Mouse (Mus musculus): ENCODE results near the gene Slain1. TPM values are rescaled to one million over a fixed set of nuclear protein-coding genes. Genes with fewer than 3 reads are reported as not detected.

The Slain1 gene
- 10 to 100 TPM; 51.1 to 62.7 (median 58.6) TPM for total RNA-seq (2022)

GRCm38 (mm10) chr14:103649896-103650334 lies at the start of gene Slain1:
TSS of gene Slain1 (plus strand) at chr14:103650228.
- peak; percentile 87 to 88 for DNase-seq (ENCODE audit: low spot score in 2 of 2)

- DNase-seq (ENCODE audit: low spot score in 2 of 2): no peak
These were observed 42.0 kb upstream of the Slain1 start for GRCm38 (mm10) chr14:103608063-103608462.

- no peak for DNase-seq (ENCODE audit: low spot score in 2 of 2)
These were observed 36.3 kb upstream of the Slain1 start for GRCm38 (mm10) chr14:103613573-103614271.

- DNase-seq (ENCODE audit: low spot score in 2 of 2): no peak
These were observed 35.8 kb upstream of the Slain1 start for GRCm38 (mm10) chr14:103614272-103614587.

GRCm38 (mm10) chr14:103619756-103620155 lies 30.3 kb upstream of the Slain1 start:
- DNase-seq (ENCODE audit: low spot score in 2 of 2): no peak

- no peak for DNase-seq (ENCODE audit: low spot score in 2 of 2)
These were observed 28.8 kb upstream of the Slain1 start for GRCm38 (mm10) chr14:103621207-103621606.

GRCm38 (mm10) chr14:103626100-103626499 lies 23.9 kb upstream of the Slain1 start:
- no peak for DNase-seq (ENCODE audit: low spot score in 2 of 2)

- no peak for DNase-seq (ENCODE audit: low spot score in 2 of 2)
These were observed 20.2 kb upstream of the Slain1 start for GRCm38 (mm10) chr14:103629639-103630364.

GRCm38 (mm10) chr14:103630545-103630944 lies 19.5 kb upstream of the Slain1 start:
- peak in 1 of 2 experiments; percentile 10 for DNase-seq (ENCODE audit: low spot score in 2 of 2)

GRCm38 (mm10) chr14:103643933-103644332 lies 6.1 kb upstream of the Slain1 start:
- DNase-seq (ENCODE audit: low spot score in 2 of 2): no peak

- no peak for DNase-seq (ENCODE audit: low spot score in 2 of 2)
These were observed 2.0 kb upstream of the Slain1 start for GRCm38 (mm10) chr14:103647981-103648380.

- no peak for DNase-seq (ENCODE audit: low spot score in 2 of 2)
These were observed 1.3 kb upstream of the Slain1 start for GRCm38 (mm10) chr14:103648623-103649255.

- DNase-seq (ENCODE audit: low spot score in 2 of 2): no peak
These were observed 726 bp upstream of the Slain1 start for GRCm38 (mm10) chr14:103649302-103649701.

GRCm38 (mm10) chr14:103650413-103651101 lies 529 bp downstream of the Slain1 start:
- DNase-seq (ENCODE audit: low spot score in 2 of 2): peak; percentile 62 to 75

- DNase-seq (ENCODE audit: low spot score in 2 of 2): no peak
These were observed 1.1 kb downstream of the Slain1 start for GRCm38 (mm10) chr14:103651106-103651505.

GRCm38 (mm10) chr14:103651562-103651961 lies 1.5 kb downstream of the Slain1 start:
- DNase-seq (ENCODE audit: low spot score in 2 of 2): no peak

GRCm38 (mm10) chr14:103652524-103652923 lies 2.5 kb downstream of the Slain1 start:
- no peak for DNase-seq (ENCODE audit: low spot score in 2 of 2)

- no peak for DNase-seq (ENCODE audit: low spot score in 2 of 2)
These were observed 3.8 kb downstream of the Slain1 start for GRCm38 (mm10) chr14:103653800-103654199.

- DNase-seq (ENCODE audit: low spot score in 2 of 2): no peak
These were observed 5.4 kb downstream of the Slain1 start for GRCm38 (mm10) chr14:103655448-103655847.

- DNase-seq (ENCODE audit: low spot score in 2 of 2): no peak
These were observed 7.8 kb downstream of the Slain1 start for GRCm38 (mm10) chr14:103657876-103658275.

- peak in 1 of 2 experiments; percentile 86 for DNase-seq (ENCODE audit: low spot score in 2 of 2)
These were observed 13.0 kb downstream of the Slain1 start for GRCm38 (mm10) chr14:103663026-103663425.

- no peak for DNase-seq (ENCODE audit: low spot score in 2 of 2)
These were observed 14.4 kb downstream of the Slain1 start for GRCm38 (mm10) chr14:103664391-103664790.

Data from left cerebral cortex, adult 8-10 months (tissue).